Mouse (Mus musculus): Measurements from ENCODE around the gene Suv39h2.

Gene Suv39h2

GRCm38 (mm10) chr2:3423841-3424578 is 50.8 kb downstream of the Suv39h2 start, which contains the start of gene Dclre1c:
Gene Dclre1c, plus strand, starts transcription at chr2:3424131.
- in situ Hi-C loops (cut with MboI, MseI) = loop anchor here in 1 of 2 experiments (10.0 kb wide), 1 partner anchor 139 kb away; the partner anchor contains the start of gene Nmt2

- in situ Hi-C loops (cut with MboI, MseI) = loop anchor here in 1 of 2 experiments (10.0 kb wide), 1 partner anchor 138 kb away; the partner anchor contains the start of gene Nmt2
Measured at GRCm38 (mm10) chr2:3422548-3422947, 52.3 kb downstream of the Suv39h2 start, which contains the start of gene Meig1. Gene Meig1, minus strand, starts transcription at chr2:3422648.

- in situ Hi-C loops (cut with MboI, MseI) = loop anchor here in 1 of 2 experiments (10.0 kb wide), 1 partner anchor 135 kb away; the partner anchor contains the start of gene Nmt2
Measured at GRCm38 (mm10) chr2:3420157-3420556, 54.7 kb downstream of the Suv39h2 start.

GRCm38 (mm10) chr2:3418883-3419431 is 55.9 kb downstream of the Suv39h2 start:
- in situ Hi-C loops (cut with MboI, MseI) = no loop called here

GRCm38 (mm10) chr2:3415676-3416075 is 59.2 kb downstream of the Suv39h2 start:
- in situ Hi-C loops (cut with MboI, MseI) = no loop called here

GRCm38 (mm10) chr2:3414241-3414640 is 60.6 kb downstream of the Suv39h2 start:
- in situ Hi-C loops (cut with MboI, MseI) = loop anchor here in 1 of 2 experiments (5.0 kb wide), 1 partner anchor 72 kb away; no protein-coding TSS in a partner anchor

GRCm38 (mm10) chr2:3407756-3408155 is 67.1 kb downstream of the Suv39h2 start:
- in situ Hi-C loops (cut with MboI, MseI) = loop anchor here in 1 of 2 experiments (10.0 kb wide), 1 partner anchor 63 kb away; no protein-coding TSS in a partner anchor

- in situ Hi-C loops (cut with MboI, MseI) = loop anchor here in 1 of 2 experiments (10.0 kb wide), 1 partner anchor 61 kb away; no protein-coding TSS in a partner anchor
Measured at GRCm38 (mm10) chr2:3405981-3406380, 68.8 kb downstream of the Suv39h2 start.
